Mouse (Mus musculus) testis, adult 2 months (tissue): ENCODE results near the gene Kng1. TPM values are rescaled to one million over a fixed set of nuclear protein-coding genes. Genes with fewer than 3 reads are reported as not detected.
A peak's percentile ranks its signal among the peaks of the same experiment; 100 is the strongest.

Source experiments
- H3K27ac ChIP-seq: fragments of 200-500 bp; 2 replicates; pipeline ENCODE4 v1.5.1; 2012; ENCODE audit warnings: low read depth, low read length; ENCODE audit not compliant: control insufficient read depth, insufficient read depth
- H3K27me3 ChIP-seq: fragments of 200-500 bp; 2 replicates; pipeline ENCODE4 v1.6.1; 2012; ENCODE audit warnings: mild to moderate bottlenecking, low read length, moderate library complexity; ENCODE audit not compliant: control insufficient read depth, insufficient read depth
- H3K36me3 ChIP-seq: fragments of 200-500 bp; 2 replicates; pipeline ENCODE4 v1.6.1; 2012; ENCODE audit warnings: mild to moderate bottlenecking, low read length; ENCODE audit not compliant: control insufficient read depth, insufficient read depth
- H3K4me1 ChIP-seq: fragments of 200-500 bp; 2 replicates; pipeline ENCODE4 v1.6.1; 2012; ENCODE audit warnings: low read length; ENCODE audit not compliant: control insufficient read depth, insufficient read depth
- H3K4me3 ChIP-seq: fragments of 200-500 bp; 2 replicates; pipeline ENCODE4 v1.5.1; 2012; ENCODE audit warnings: low read depth, mild to moderate bottlenecking, low read length, moderate library complexity, mixed read lengths; ENCODE audit not compliant: control insufficient read depth
- CTCF ChIP-seq: fragments of 200-500 bp; IDR thresholded peaks from 2 replicates; pipeline ENCODE4 v1.5.1; 2012; ENCODE audit warnings: low read depth, mild to moderate bottlenecking, inconsistent platforms, low read length, moderate library complexity; ENCODE audit not compliant: control insufficient read depth, insufficient read depth, insufficient replicate concordance
- POLR2A ChIP-seq: fragments of 200-500 bp; IDR thresholded peaks from 2 replicates; pipeline ENCODE4 v1.6.1; 2012; ENCODE audit warnings: low read depth, mild to moderate bottlenecking, inconsistent platforms, low read length, moderate library complexity; ENCODE audit not compliant: control insufficient read depth
- polyA plus RNA-seq: library from polyadenylated mRNA; depleted of rRNA; stranded (reverse); fragments of >200 nt; gene quantifications from 2 replicates; pipeline ENCODE4 v1.2.3, GENCODE M21; 2012

The Kng1 gene
- polyA plus RNA-seq, 1 experiment: not detected

GRCm38 (mm10) chr16:23107231-23107942, 49.7 kb downstream of the Kng1 start, which contains the start of gene Eif4a2:
Gene Eif4a2 (plus strand): TSS chr16:23107444.
- Histone ChIP-seq H3K27me3 (no peaks in the 10 kb centered on the region), H3K4me3 (peak within 1 kb of the TSS; percentile 83), H3K27ac (peak within 1 kb of the TSS; percentile 99), H3K36me3 (no peaks in the 10 kb centered on the region), H3K4me1 (no peaks in the 10 kb centered on the region)
- peak; percentile 95 for TF ChIP-seq POLR2A
- no peak for TF ChIP-seq CTCF

DNA sequence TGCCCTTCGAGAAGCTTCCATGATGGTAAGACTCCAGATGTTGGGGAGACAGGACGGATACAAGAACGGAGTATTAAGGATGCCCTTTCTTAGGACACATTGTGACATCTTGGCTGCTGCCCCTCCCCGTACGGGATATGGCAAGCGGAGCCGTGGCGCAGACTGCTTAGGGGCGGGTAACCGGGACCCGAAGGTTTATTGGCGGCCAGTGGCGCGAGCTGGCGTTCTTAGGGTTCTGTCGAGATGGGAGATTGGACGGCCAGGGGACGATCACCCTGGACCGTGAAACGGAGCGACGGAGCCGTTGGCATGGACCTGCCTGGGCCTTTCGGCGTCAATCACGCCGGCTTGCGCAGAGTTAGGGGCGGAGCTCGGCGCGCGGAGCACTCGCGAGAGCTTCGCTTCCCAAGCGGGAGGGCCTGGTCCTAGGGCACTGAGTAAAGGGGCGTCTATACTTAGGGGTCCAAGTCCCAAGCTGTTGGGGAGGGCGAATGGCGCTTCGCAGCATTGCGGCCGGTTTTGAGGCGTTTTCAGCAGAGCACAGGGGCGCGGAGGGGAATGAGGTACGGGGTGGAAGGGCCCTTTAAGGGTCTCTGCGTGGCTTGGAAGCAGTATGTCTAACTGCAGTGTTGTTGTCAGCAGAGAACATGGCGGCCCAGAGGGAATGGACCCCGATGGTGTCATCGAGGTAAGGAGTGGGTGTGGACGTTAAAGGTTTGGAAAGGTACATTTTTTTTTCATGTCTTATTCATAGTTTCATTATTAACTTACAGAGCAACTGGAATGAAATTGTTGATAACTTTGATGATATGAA, 50.5 kb downstream of the Kng1 start:
- no peaks in the 10 kb centered on the region for H3K27me3 ChIP-seq
- H3K36me3 ChIP-seq: no peaks in the 10 kb centered on the region
- no peaks in the 10 kb centered on the region for H3K4me1 ChIP-seq
- peak overlapping the region; percentile 99 for H3K27ac ChIP-seq
- TF ChIP-seq POLR2A (peak; percentile 76; the same call in 1 of the 2 replicates), CTCF (no peak; the same call in 1 of the 2 replicates)
- peak overlapping the region; percentile 83 for H3K4me3 ChIP-seq

GRCm38 (mm10) chr16:23108943-23109342, 51.3 kb downstream of the Kng1 start:
- H3K27me3 ChIP-seq: no peaks in the 10 kb centered on the region
- no peaks in the 10 kb centered on the region for H3K4me1 ChIP-seq
- H3K4me3 ChIP-seq: peak overlapping the region; percentile 83; the same call in 1 of the 2 replicates
- H3K36me3 ChIP-seq: no peaks in the 10 kb centered on the region
- no peak overlapping the region for H3K27ac ChIP-seq
- TF ChIP-seq POLR2A (no peak), CTCF (no peak)

- Histone ChIP-seq H3K36me3 (no peaks in the 10 kb centered on the region), H3K4me1 (no peaks in the 10 kb centered on the region), H3K4me3 (peak overlapping the region; percentile 71; the same call in 1 of the 2 replicates), H3K27ac (no peak overlapping the region), H3K27me3 (no peaks in the 10 kb centered on the region)
- TF ChIP-seq POLR2A: no peak
- TF ChIP-seq CTCF: no peak
These were observed 52.0 kb downstream of the Kng1 start for GRCm38 (mm10) chr16:23109350-23110280.

- Histone ChIP-seq H3K27ac (no peak overlapping the region), H3K4me3 (no peak overlapping the region), H3K27me3 (no peaks in the 10 kb centered on the region), H3K4me1 (no peaks in the 10 kb centered on the region), H3K36me3 (no peaks in the 10 kb centered on the region; the same call in 1 of the 2 replicates)
- no peak for TF ChIP-seq POLR2A
- no peak for TF ChIP-seq CTCF
These were observed 54.7 kb downstream of the Kng1 start for GRCm38 (mm10) chr16:23112348-23112747.

GRCm38 (mm10) chr16:23112861-23113435, 55.3 kb downstream of the Kng1 start:
- Histone ChIP-seq H3K27me3 (no peaks in the 10 kb centered on the region), H3K27ac (no peak overlapping the region), H3K4me1 (no peaks in the 10 kb centered on the region), H3K36me3 (no peaks in the 10 kb centered on the region; the same call in 1 of the 2 replicates), H3K4me3 (no peak overlapping the region)
- TF ChIP-seq CTCF (no peak), POLR2A (no peak)
